Mouse (Mus musculus): ENCODE results near the gene Tmem167b. TPM values are rescaled to one million over a fixed set of nuclear protein-coding genes. Genes with fewer than 3 reads are reported as not detected.

Gene Tmem167b
- total and polyA plus RNA-seq, 2 experiments from 2014 or later = 22.4 to 25.4 TPM

- TF ChIP-seq EP300 (IDR thresholded peaks at IDR 0.05; ENCODE audit: low read depth) = no peak
- TF ChIP-seq CTCF (IDR thresholded peaks at IDR 0.05; ENCODE audit: low read depth) = no peak
- Histone ChIP-seq H3K4me3 (ENCODE audit: low read depth, low read length) (no peak within 1 kb of the TSS), H3K4me1 (ENCODE audit: control insufficient read depth, insufficient read depth) (peaks cover 15% of the 10 kb centered on the region), H3K9me3 (replicated peaks; ENCODE audit: control insufficient read depth, low read length) (no peaks in the 10 kb centered on the region), H3K27me3 (ENCODE audit: control insufficient read depth, insufficient read depth, low read length) (peaks cover 11% of the 10 kb centered on the region; the same call in 1 of the 2 replicates), H3K36me3 (replicated peaks; ENCODE audit: control insufficient read depth, insufficient read depth, low read length) (no peaks in the 10 kb centered on the region), H3K4me2 (ENCODE audit: low read depth, low read length) (no peak within 1 kb of the TSS), H3K27ac (ENCODE audit: low read depth) (0 out of 2 replicates have a peak within 1 kb of the TSS, but pooled peaks have one; percentile 3), H3K9ac (replicated peaks; ENCODE audit: low read depth, low read length) (no peak within 1 kb of the TSS)
- ATAC-seq (ENCODE audit: insufficient read depth, low read depth) (no peak), DNase-seq (ENCODE audit: low spot score) (no peak)
- WGBS = 71% methylated on average over 6 of the region's 6 CpGs
Measured at GRCm38 (mm10) chr3:108533951-108534350, 28.3 kb downstream of the Tmem167b start, which contains the start of gene 1700013F07Rik. TSS of gene 1700013F07Rik (plus strand) at chr3:108534150.

- TF ChIP-seq CTCF (IDR thresholded peaks at IDR 0.05; ENCODE audit: low read depth) (no peak), EP300 (IDR thresholded peaks at IDR 0.05; ENCODE audit: low read depth) (no peak)
- DNase-seq (ENCODE audit: low spot score) (peak; percentile 39), ATAC-seq (ENCODE audit: insufficient read depth, low read depth) (0 out of 2 replicates have a peak, but pooled peaks have one; percentile 20)
- 33% methylated on average over 9 of the region's 9 CpGs for WGBS
- Histone ChIP-seq H3K9me3 (replicated peaks; ENCODE audit: control insufficient read depth, low read length) (no peaks in the 10 kb centered on the region), H3K27me3 (ENCODE audit: control insufficient read depth, insufficient read depth, low read length) (peaks cover 11% of the 10 kb centered on the region; the same call in 1 of the 2 replicates), H3K4me3 (ENCODE audit: low read depth, low read length) (no peak overlapping the region), H3K9ac (replicated peaks; ENCODE audit: low read depth, low read length) (no peak overlapping the region), H3K4me2 (ENCODE audit: low read depth, low read length) (no peak overlapping the region), H3K27ac (ENCODE audit: low read depth) (0 out of 2 replicates have a peak overlapping the region, but pooled peaks have one; percentile 3), H3K4me1 (ENCODE audit: control insufficient read depth, insufficient read depth) (peaks cover 15% of the 10 kb centered on the region), H3K36me3 (replicated peaks; ENCODE audit: control insufficient read depth, insufficient read depth, low read length) (no peaks in the 10 kb centered on the region)
Measured at GRCm38 (mm10) chr3:108533114-108533885, 29.0 kb downstream of the Tmem167b start.

- Histone ChIP-seq H3K9me3 (replicated peaks; ENCODE audit: control insufficient read depth, low read length) (no peaks in the 10 kb centered on the region), H3K36me3 (replicated peaks; ENCODE audit: control insufficient read depth, insufficient read depth, low read length) (no peaks in the 10 kb centered on the region), H3K4me1 (ENCODE audit: control insufficient read depth, insufficient read depth) (peaks cover 7% of the 10 kb centered on the region; the same call in 1 of the 2 replicates), H3K4me2 (ENCODE audit: low read depth, low read length) (no peak overlapping the region), H3K9ac (replicated peaks; ENCODE audit: low read depth, low read length) (no peak overlapping the region), H3K27ac (ENCODE audit: low read depth) (no peak overlapping the region), H3K27me3 (ENCODE audit: control insufficient read depth, insufficient read depth, low read length) (no peaks in the 10 kb centered on the region), H3K4me3 (ENCODE audit: low read depth, low read length) (no peak overlapping the region)
- ATAC-seq (ENCODE audit: insufficient read depth, low read depth) (no peak), DNase-seq (ENCODE audit: low spot score) (no peak)
- WGBS = 86% methylated on average over 8 of the region's 8 CpGs
- TF ChIP-seq CTCF (IDR thresholded peaks at IDR 0.05; ENCODE audit: low read depth) (no peak), EP300 (IDR thresholded peaks at IDR 0.05; ENCODE audit: low read depth) (no peak)
Measured at GRCm38 (mm10) chr3:108528489-108528888, 33.8 kb downstream of the Tmem167b start.

- H3K4me1 ChIP-seq (ENCODE audit: control insufficient read depth, insufficient read depth) = no peaks in the 10 kb centered on the region
- H3K27ac ChIP-seq (ENCODE audit: low read depth) = no peak overlapping the region
- H3K9ac ChIP-seq (replicated peaks; ENCODE audit: low read depth, low read length) = no peak overlapping the region
- ATAC-seq (ENCODE audit: insufficient read depth, low read depth) (no peak), DNase-seq (ENCODE audit: low spot score) (no peak)
- 82% methylated on average over 4 of the region's 4 CpGs for WGBS
- H3K27me3 ChIP-seq (ENCODE audit: control insufficient read depth, insufficient read depth, low read length) = no peaks in the 10 kb centered on the region
- no peaks in the 10 kb centered on the region for H3K36me3 ChIP-seq (replicated peaks; ENCODE audit: control insufficient read depth, insufficient read depth, low read length)
- H3K9me3 ChIP-seq (replicated peaks; ENCODE audit: control insufficient read depth, low read length) = no peaks in the 10 kb centered on the region
- no peak for TF ChIP-seq CTCF (IDR thresholded peaks at IDR 0.05; ENCODE audit: low read depth)
- H3K4me2 ChIP-seq (ENCODE audit: low read depth, low read length) = no peak overlapping the region
- no peak overlapping the region for H3K4me3 ChIP-seq (ENCODE audit: low read depth, low read length)
Measured at GRCm38 (mm10) chr3:108523415-108523814, 38.9 kb downstream of the Tmem167b start.

GRCm38 (mm10) chr3:108518276-108518675, 44.0 kb downstream of the Tmem167b start:
- Histone ChIP-seq H3K4me3 (ENCODE audit: low read depth, low read length) (no peak overlapping the region), H3K9ac (replicated peaks; ENCODE audit: low read depth, low read length) (no peak overlapping the region), H3K9me3 (replicated peaks; ENCODE audit: control insufficient read depth, low read length) (no peaks in the 10 kb centered on the region), H3K4me2 (ENCODE audit: low read depth, low read length) (no peak overlapping the region), H3K27me3 (ENCODE audit: control insufficient read depth, insufficient read depth, low read length) (no peaks in the 10 kb centered on the region), H3K36me3 (replicated peaks; ENCODE audit: control insufficient read depth, insufficient read depth, low read length) (no peaks in the 10 kb centered on the region), H3K4me1 (ENCODE audit: control insufficient read depth, insufficient read depth) (no peaks in the 10 kb centered on the region), H3K27ac (ENCODE audit: low read depth) (no peak overlapping the region)
- no peak for DNase-seq (ENCODE audit: low spot score)
- 54% methylated on average over 4 of the region's 4 CpGs for WGBS
- no peak for ATAC-seq (ENCODE audit: insufficient read depth, low read depth)
- no peak for TF ChIP-seq EP300 (IDR thresholded peaks at IDR 0.05; ENCODE audit: low read depth)
- no peak for TF ChIP-seq CTCF (IDR thresholded peaks at IDR 0.05; ENCODE audit: low read depth)
